Mouse (Mus musculus): ENCODE measurements around the gene Fam189b. TPM values are rescaled to one million over a fixed set of nuclear protein-coding genes. Genes with fewer than 3 reads are reported as not detected.

Gene Fam189b
- polyA plus RNA-seq, 1 experiment from 2014 or later, result 2.8 TPM

DNA sequence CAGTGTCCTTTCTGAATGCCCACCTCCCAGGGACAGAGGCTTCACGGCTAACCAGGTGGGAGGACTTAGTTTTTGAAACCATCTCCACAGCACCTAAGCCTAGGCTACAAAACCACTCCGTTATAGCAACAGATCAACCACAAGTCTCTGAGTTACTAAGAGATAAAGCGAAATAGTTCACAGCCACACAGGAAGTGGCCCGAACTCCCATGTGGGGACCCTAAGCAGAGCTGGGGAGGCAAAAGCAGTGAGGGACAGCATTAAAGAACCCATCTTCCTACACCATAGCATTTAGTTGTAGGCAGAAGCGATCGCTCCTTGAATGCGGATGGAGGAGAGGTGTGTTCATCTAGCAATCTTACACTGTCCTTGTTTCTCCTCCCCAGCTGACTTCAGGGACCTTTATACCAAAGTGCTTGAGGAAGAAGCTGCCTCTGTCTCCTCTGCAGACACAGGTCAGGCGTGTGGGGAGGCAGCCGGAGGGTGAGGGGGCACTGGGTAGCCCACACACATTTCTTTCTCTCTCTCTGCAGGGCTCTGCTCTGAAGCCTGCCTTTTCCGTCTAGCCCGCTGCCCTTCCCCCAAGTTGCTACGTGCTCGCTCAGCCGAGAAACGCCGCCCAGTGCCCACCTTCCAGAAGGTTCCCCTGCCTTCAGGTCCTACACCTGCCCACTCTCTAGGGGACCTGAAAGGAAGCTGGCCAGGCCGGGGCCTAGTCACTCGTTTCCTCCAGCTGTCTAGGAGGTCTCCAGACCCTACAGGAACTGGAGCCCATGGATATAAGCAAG is 4.9 kb downstream of the Fam189b start:
- Histone ChIP-seq H3K4me3 (replicated peaks) (no peak overlapping the region), H3K27me3 (peaks cover 14% of the 10 kb centered on the region), H3K4me2 (no peak overlapping the region), H3K27ac (no peak overlapping the region), H3K36me3 (0 out of 2 replicates have a peak, but pooled peaks cover 3% of the 10 kb centered on the region), H3K4me1 (replicated peaks) (peaks cover 43% of the 10 kb centered on the region), H3K9ac (no peak overlapping the region), H3K9me3 (replicated peaks) (no peaks in the 10 kb centered on the region)
- DNase-seq (no peak), ATAC-seq (ENCODE audit: low read depth) (no peak)
- 57% methylated on average over 18 of the region's 18 CpGs for WGBS (ENCODE audit: insufficient replicate concordance)

DNA sequence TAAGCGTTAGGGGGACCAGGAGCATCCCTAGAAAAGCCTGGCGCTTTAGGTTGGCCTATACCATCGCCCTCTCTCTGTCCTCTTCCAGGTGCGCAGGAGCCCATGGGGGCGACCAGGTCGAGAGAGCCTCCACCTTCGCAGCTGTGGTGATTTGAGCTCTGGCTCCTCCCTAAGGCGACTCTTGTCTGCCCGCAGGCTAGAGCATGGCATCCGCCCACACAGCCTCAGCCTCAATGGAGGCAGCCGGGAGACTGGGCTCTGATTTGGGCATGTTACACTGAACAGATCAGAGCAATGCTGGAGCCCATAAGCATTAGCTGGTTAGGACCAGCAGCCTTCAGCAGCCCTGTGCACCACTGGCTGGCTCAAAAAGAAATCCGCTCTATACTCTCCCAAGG is 5.5 kb downstream of the Fam189b start:
- peaks cover 37% of the 10 kb centered on the region for H3K4me1 ChIP-seq (replicated peaks)
- H3K4me3 ChIP-seq (replicated peaks), result no peak overlapping the region
- 0 out of 2 replicates have a peak, but pooled peaks cover 3% of the 10 kb centered on the region for H3K36me3 ChIP-seq
- H3K9me3 ChIP-seq (replicated peaks), result no peaks in the 10 kb centered on the region
- H3K9ac ChIP-seq, result no peak overlapping the region
- ATAC-seq (ENCODE audit: low read depth) (no peak), DNase-seq (no peak)
- 74% methylated on average over 12 of the region's 12 CpGs for WGBS (ENCODE audit: insufficient replicate concordance)
- no peak overlapping the region for H3K4me2 ChIP-seq
- peaks cover 14% of the 10 kb centered on the region for H3K27me3 ChIP-seq
- H3K27ac ChIP-seq, result no peak overlapping the region

DNA sequence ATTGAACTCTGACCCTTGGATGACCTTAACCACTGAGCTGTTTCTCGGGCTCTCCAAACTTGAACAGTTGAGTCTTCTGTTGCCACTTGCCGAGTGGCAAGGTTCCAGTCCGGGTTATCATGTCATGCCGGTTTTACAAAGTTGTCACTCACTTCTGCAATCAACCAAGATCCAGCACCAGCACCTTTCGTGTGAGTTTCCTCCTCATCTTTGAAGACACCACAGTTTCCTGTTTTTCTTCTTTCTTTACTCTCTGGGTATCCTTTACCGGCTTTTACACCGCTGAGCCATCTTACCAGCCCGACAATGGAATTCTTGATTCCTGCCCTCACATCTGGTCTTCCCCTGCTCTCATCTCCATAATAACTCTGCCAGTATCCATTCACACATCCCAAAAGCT is 7.5 kb downstream of the Fam189b start:
- Histone ChIP-seq H3K4me2 (no peak overlapping the region), H3K4me1 (replicated peaks) (peaks cover 27% of the 10 kb centered on the region), H3K36me3 (0 out of 2 replicates have a peak, but pooled peaks cover 3% of the 10 kb centered on the region), H3K27ac (no peak overlapping the region), H3K4me3 (replicated peaks) (no peak overlapping the region), H3K27me3 (peaks cover 14% of the 10 kb centered on the region), H3K9me3 (replicated peaks) (no peaks in the 10 kb centered on the region), H3K9ac (no peak overlapping the region)
- DNase-seq, result no peak
- 11% methylated on average over 8 of the region's 8 CpGs for WGBS (ENCODE audit: insufficient replicate concordance)
- ATAC-seq (ENCODE audit: low read depth), result no peak

DNA sequence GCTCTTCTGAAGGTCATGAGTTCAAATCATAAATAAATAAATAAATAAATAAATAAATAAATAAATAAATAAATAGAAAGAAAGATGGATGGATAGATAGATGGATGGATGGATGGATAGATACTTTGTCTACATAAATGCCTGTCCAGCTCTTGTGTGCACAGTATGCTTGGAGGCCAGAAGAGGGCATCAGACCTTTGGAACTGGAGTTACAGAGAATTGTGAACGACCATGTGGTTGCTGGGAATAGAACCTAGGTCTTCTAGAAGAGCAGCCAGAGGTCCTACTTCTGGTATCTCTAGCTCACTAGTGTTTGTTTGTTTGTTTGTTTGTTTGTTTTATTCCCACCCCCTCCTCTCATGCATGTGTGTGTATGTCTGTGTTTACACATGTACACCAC is 10.4 kb downstream of the Fam189b start:
- H3K4me2 ChIP-seq, result no peak overlapping the region
- no peaks in the 10 kb centered on the region for H3K9me3 ChIP-seq (replicated peaks)
- no peak overlapping the region for H3K9ac ChIP-seq
- peaks cover 19% of the 10 kb centered on the region; the same call in 1 of the 2 replicates for H3K27me3 ChIP-seq
- DNase-seq, result no peak
- H3K4me3 ChIP-seq (replicated peaks), result no peak overlapping the region
- no peak for ATAC-seq (ENCODE audit: low read depth)
- no peak overlapping the region for H3K27ac ChIP-seq
- WGBS (ENCODE audit: insufficient replicate concordance), result 43% methylated on average over 1 of the region's 1 CpGs
- H3K36me3 ChIP-seq, result 0 out of 2 replicates have a peak, but pooled peaks cover 2% of the 10 kb centered on the region
- H3K4me1 ChIP-seq (replicated peaks), result peaks cover 27% of the 10 kb centered on the region

- Histone ChIP-seq H3K27me3 (peaks cover 14% of the 10 kb centered on the region; the same call in 1 of the 2 replicates), H3K27ac (no peak overlapping the region), H3K36me3 (no peaks in the 10 kb centered on the region), H3K9me3 (replicated peaks) (no peaks in the 10 kb centered on the region), H3K4me2 (no peak overlapping the region), H3K9ac (no peak overlapping the region), H3K4me3 (replicated peaks) (no peak overlapping the region), H3K4me1 (replicated peaks) (peaks cover 26% of the 10 kb centered on the region)
- 82% methylated on average over 2 of the region's 2 CpGs for WGBS (ENCODE audit: insufficient replicate concordance)
- DNase-seq, result no peak
- no peak for ATAC-seq (ENCODE audit: low read depth)
Observed at GRCm38 (mm10) chr3:89193853-89194252, 10.9 kb downstream of the Fam189b start.

- H3K27ac ChIP-seq, result peak overlapping the region; percentile 71
- no peaks in the 10 kb centered on the region for H3K36me3 ChIP-seq
- H3K27me3 ChIP-seq, result peaks cover 14% of the 10 kb centered on the region; the same call in 1 of the 2 replicates
- DNase-seq (peak; percentile 80), ATAC-seq (ENCODE audit: low read depth) (peak; percentile 95)
- peaks cover 21% of the 10 kb centered on the region for H3K4me1 ChIP-seq (replicated peaks)
- peak overlapping the region; percentile 69 for H3K9ac ChIP-seq
- peak overlapping the region; percentile 61 for H3K4me3 ChIP-seq (replicated peaks)
- WGBS (ENCODE audit: insufficient replicate concordance), result 6% methylated on average over 33 of the region's 33 CpGs
- H3K9me3 ChIP-seq (replicated peaks), result no peaks in the 10 kb centered on the region
- H3K4me2 ChIP-seq, result peak overlapping the region; percentile 84
Observed at GRCm38 (mm10) chr3:89195979-89196877, 13.3 kb downstream of the Fam189b start.

GRCm38 (mm10) chr3:89199839-89200238 is 16.9 kb downstream of the Fam189b start:
- ATAC-seq (ENCODE audit: low read depth) (no peak), DNase-seq (no peak)
- no peak overlapping the region for H3K27ac ChIP-seq
- no peak overlapping the region for H3K4me3 ChIP-seq (replicated peaks)
- 0 out of 2 replicates have a peak, but pooled peaks cover 6% of the 10 kb centered on the region for H3K36me3 ChIP-seq
- peaks cover 33% of the 10 kb centered on the region for H3K4me1 ChIP-seq (replicated peaks)
- no peak overlapping the region for H3K4me2 ChIP-seq
- H3K27me3 ChIP-seq, result peaks cover 14% of the 10 kb centered on the region; the same call in 1 of the 2 replicates
- H3K9ac ChIP-seq, result no peak overlapping the region
- 41% methylated on average over 3 of the region's 3 CpGs for WGBS (ENCODE audit: insufficient replicate concordance)
- H3K9me3 ChIP-seq (replicated peaks), result no peaks in the 10 kb centered on the region

DNA sequence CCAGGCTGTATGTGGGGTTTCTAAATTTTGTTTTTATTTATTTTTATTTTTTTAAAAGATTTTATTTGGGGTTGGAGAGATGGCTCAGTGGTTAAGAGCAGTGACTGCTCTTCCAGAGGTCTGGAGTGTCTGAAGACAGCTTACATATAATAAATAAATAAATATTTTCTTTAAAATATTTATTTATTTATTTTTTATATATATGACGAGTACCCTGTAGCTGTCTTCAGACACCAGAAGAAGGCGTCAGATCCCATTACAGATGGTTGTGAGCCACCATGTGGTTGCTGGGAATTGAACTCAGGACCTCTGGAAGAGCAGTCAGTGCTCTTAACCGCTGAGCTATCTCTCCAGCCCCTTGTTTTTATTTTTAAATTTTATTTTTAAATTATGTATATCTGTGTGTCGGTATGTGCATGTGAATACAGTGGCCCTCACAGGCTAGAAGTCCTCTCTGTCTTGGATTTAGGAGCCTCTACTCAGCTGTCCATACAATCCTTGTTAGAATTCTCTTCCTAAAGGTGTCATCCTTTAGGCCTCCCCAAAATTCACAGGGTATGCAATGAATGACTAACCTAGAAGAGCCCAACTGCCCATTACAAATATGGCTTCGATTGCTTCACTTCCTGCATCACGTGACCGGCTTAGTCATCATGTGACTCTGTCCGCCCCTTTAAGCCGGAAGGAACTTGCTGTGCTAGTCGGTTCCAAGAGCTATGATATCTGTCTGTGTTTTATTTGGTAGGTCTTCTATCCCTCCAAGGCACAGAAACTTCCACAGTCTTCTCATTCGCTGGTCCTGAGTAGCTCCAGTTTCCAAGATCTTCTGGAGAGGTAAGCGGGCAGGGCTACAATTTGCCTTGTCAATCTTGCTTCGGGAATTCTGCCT is 19.6 kb downstream of the Fam189b start, which contains the start of gene Gba:
TSS of gene Gba (plus strand) at position 676 of the 889 bp plus-strand sequence.
- 20% methylated on average over 13 of the region's 13 CpGs for WGBS (ENCODE audit: insufficient replicate concordance)
- Histone ChIP-seq H3K9me3 (replicated peaks) (no peaks in the 10 kb centered on the region), H3K4me3 (replicated peaks) (peak within 1 kb of the TSS; percentile 69), H3K4me1 (replicated peaks) (peaks cover 12% of the 10 kb centered on the region), H3K27ac (peak within 1 kb of the TSS; percentile 60), H3K4me2 (peak within 1 kb of the TSS; percentile 81), H3K9ac (peak within 1 kb of the TSS; percentile 75), H3K36me3 (peaks cover 28% of the 10 kb centered on the region), H3K27me3 (0 out of 2 replicates have a peak, but pooled peaks cover 6% of the 10 kb centered on the region)
- peak; percentile 79 for DNase-seq
- peak; percentile 81 for ATAC-seq (ENCODE audit: low read depth)

DNA sequence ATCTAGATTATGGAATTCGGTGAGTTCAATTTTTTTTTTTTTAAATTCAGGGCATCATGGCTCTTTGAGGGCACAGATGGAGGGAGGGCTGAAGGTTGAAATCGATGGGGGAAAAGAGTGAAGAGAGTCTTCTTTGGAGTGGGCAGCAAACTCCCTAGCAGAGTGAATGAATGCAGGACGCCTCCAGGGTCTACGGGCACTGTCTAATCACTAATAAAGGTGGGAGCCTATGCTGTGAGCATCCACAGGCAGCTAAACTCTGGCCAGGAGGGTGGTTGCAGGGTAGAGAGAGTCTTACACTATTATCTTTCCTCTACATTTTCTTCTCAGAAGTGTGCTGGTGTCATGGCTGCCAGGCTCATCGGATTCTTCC is 20.2 kb downstream of the Fam189b start:
- ATAC-seq (ENCODE audit: low read depth), result peak; percentile 30; the same call in 1 of the 2 replicates
- Histone ChIP-seq H3K4me1 (replicated peaks) (peaks cover 12% of the 10 kb centered on the region), H3K9me3 (replicated peaks) (no peaks in the 10 kb centered on the region), H3K36me3 (peaks cover 34% of the 10 kb centered on the region), H3K27me3 (0 out of 2 replicates have a peak, but pooled peaks cover 2% of the 10 kb centered on the region), H3K4me2 (peak overlapping the region; percentile 81), H3K4me3 (replicated peaks) (peak overlapping the region; percentile 69), H3K27ac (peak overlapping the region; percentile 60), H3K9ac (peak overlapping the region; percentile 75)
- no peak for DNase-seq
- WGBS (ENCODE audit: insufficient replicate concordance), result 26% methylated on average over 5 of the region's 5 CpGs

- Histone ChIP-seq H3K4me1 (replicated peaks) (peaks cover 15% of the 10 kb centered on the region), H3K4me2 (no peak overlapping the region), H3K27ac (no peak overlapping the region), H3K9ac (no peak overlapping the region), H3K9me3 (replicated peaks) (no peaks in the 10 kb centered on the region), H3K4me3 (replicated peaks) (no peak overlapping the region), H3K36me3 (peaks cover 64% of the 10 kb centered on the region), H3K27me3 (no peaks in the 10 kb centered on the region)
- ATAC-seq (ENCODE audit: low read depth), result no peak
- no peak for DNase-seq
- 84% methylated on average over 7 of the region's 7 CpGs for WGBS (ENCODE audit: insufficient replicate concordance)
Observed at GRCm38 (mm10) chr3:89206079-89206478, 23.1 kb downstream of the Fam189b start.
